Mouse (Mus musculus) left cerebral cortex, postnatal 25 days (tissue): ENCODE measurements around the gene Larp1. TPM values are rescaled to one million over a fixed set of nuclear protein-coding genes. Genes with fewer than 3 reads are reported as not detected.

Experiments
- total RNA-seq, 2 experiments: library from RNA; stranded (reverse); gene quantifications; 2 replicates each; pipeline ENCODE4 v1.2.3; 2021

The Larp1 gene
- total RNA-seq, 2 experiments from 2014 or later, result 86.4 to 88.9 TPM

Other genes with a start within 250 kb of the Larp1 start
- gene Sap30l, start 207.4 kb upstream of the Larp1 start, total RNA-seq, result 10 to 100 TPM; 50.4 to 50.9 TPM
- not detected for gene Hand1, start 176.2 kb upstream of the Larp1 start, total RNA-seq
- gene Gm12248, start 84.1 kb downstream of the Larp1 start, total RNA-seq, result not detected
- 10 to 100 TPM; 53.3 to 54.6 TPM for gene Cnot8, start 95.1 kb downstream of the Larp1 start, total RNA-seq
- 10 to 100 TPM; 16.5 to 18.1 TPM for gene Gemin5, start 159.5 kb downstream of the Larp1 start, total RNA-seq
- 10 to 100 TPM; 33.9 to 35.5 TPM for gene Mrpl22, start 162.6 kb downstream of the Larp1 start, total RNA-seq
- 1 to 10 TPM; 2.5 to 3.2 TPM for gene Igtp, start 190.5 kb downstream of the Larp1 start, total RNA-seq
- 1 to 10 TPM; 1.8 to 2.8 TPM for gene Irgm2, start 190.6 kb downstream of the Larp1 start, total RNA-seq